Mouse (Mus musculus): ENCODE measurements around the gene Sec24a. TPM values are rescaled to one million over a fixed set of nuclear protein-coding genes. Genes with fewer than 3 reads are reported as not detected.
A peak's percentile ranks its signal among the peaks of the same experiment; 100 is the strongest.
"Not testable (repeated sequence)": the region's sequence is repeated elsewhere in the genome, so short reads cannot be mapped to it uniquely, and the experiment has no call there.

Sec24a gene
- polyA plus RNA-seq, 1 experiment from 2014 or later: 17.1 TPM

GRCm38 (mm10) chr11:51670846-51671245 lies 92.6 kb downstream of the Sec24a start:
- no peaks in the 10 kb centered on the region for H3K4me1 ChIP-seq (ENCODE audit: control insufficient read depth, insufficient read depth, low read length)
- no peak overlapping the region for H3K4me3 ChIP-seq (ENCODE audit: low read depth, low read length)
- H3K9ac ChIP-seq (ENCODE audit: low read depth, low read length): no peak overlapping the region
- no peak overlapping the region for H3K27ac ChIP-seq (replicated peaks; ENCODE audit: low read depth, low read length)
- H3K9me3 ChIP-seq (ENCODE audit: control insufficient read depth, low read length): no peaks in the 10 kb centered on the region
- no peaks in the 10 kb centered on the region for H3K27me3 ChIP-seq (replicated peaks; ENCODE audit: control insufficient read depth, insufficient read depth, low read length)
- no peak for ATAC-seq (ENCODE audit: low read depth)
- WGBS: 94% methylated on average over 7 of the region's 7 CpGs
- DNase-seq (ENCODE audit: low spot score): no peak
- H3K4me2 ChIP-seq (ENCODE audit: low read depth, low read length): no peak overlapping the region
- H3K36me3 ChIP-seq (ENCODE audit: control insufficient read depth, insufficient read depth, low read length): no peaks in the 10 kb centered on the region

- H3K9ac ChIP-seq (ENCODE audit: low read depth, low read length); DNase-seq (ENCODE audit: low spot score); H3K4me3 ChIP-seq (ENCODE audit: low read depth, low read length); ATAC-seq (ENCODE audit: low read depth); H3K9me3 ChIP-seq (ENCODE audit: control insufficient read depth, low read length); H3K27ac ChIP-seq (replicated peaks; ENCODE audit: low read depth, low read length); H3K4me1 ChIP-seq (ENCODE audit: control insufficient read depth, insufficient read depth, low read length); H3K4me2 ChIP-seq (ENCODE audit: low read depth, low read length); H3K36me3 ChIP-seq (ENCODE audit: control insufficient read depth, insufficient read depth, low read length); H3K27me3 ChIP-seq (replicated peaks; ENCODE audit: control insufficient read depth, insufficient read depth, low read length): not testable (repeated sequence)
- 87% methylated on average over 7 of the region's 7 CpGs for WGBS
These were observed 98.7 kb downstream of the Sec24a start for GRCm38 (mm10) chr11:51664747-51665146.

- Histone ChIP-seq H3K27me3 (replicated peaks; ENCODE audit: control insufficient read depth, insufficient read depth, low read length) (no peaks in the 10 kb centered on the region), H3K9ac (ENCODE audit: low read depth, low read length) (no peak overlapping the region), H3K4me1 (ENCODE audit: control insufficient read depth, insufficient read depth, low read length) (peaks cover 11% of the 10 kb centered on the region), H3K27ac (replicated peaks; ENCODE audit: low read depth, low read length) (no peak overlapping the region), H3K4me2 (ENCODE audit: low read depth, low read length) (no peak overlapping the region), H3K9me3 (ENCODE audit: control insufficient read depth, low read length) (no peaks in the 10 kb centered on the region), H3K36me3 (ENCODE audit: control insufficient read depth, insufficient read depth, low read length) (no peaks in the 10 kb centered on the region), H3K4me3 (ENCODE audit: low read depth, low read length) (no peak overlapping the region)
- DNase-seq (ENCODE audit: low spot score) (no peak), ATAC-seq (ENCODE audit: low read depth) (no peak)
- 81% methylated on average over 7 of the region's 7 CpGs for WGBS
These were observed 100.8 kb downstream of the Sec24a start for GRCm38 (mm10) chr11:51662632-51663031.

- DNase-seq (ENCODE audit: low spot score) (no peak), ATAC-seq (ENCODE audit: low read depth) (no peak)
- Histone ChIP-seq H3K27me3 (replicated peaks; ENCODE audit: control insufficient read depth, insufficient read depth, low read length) (no peaks in the 10 kb centered on the region), H3K4me1 (ENCODE audit: control insufficient read depth, insufficient read depth, low read length) (peaks cover 11% of the 10 kb centered on the region), H3K4me2 (ENCODE audit: low read depth, low read length) (no peak overlapping the region), H3K9ac (ENCODE audit: low read depth, low read length) (no peak overlapping the region), H3K36me3 (ENCODE audit: control insufficient read depth, insufficient read depth, low read length) (no peaks in the 10 kb centered on the region), H3K27ac (replicated peaks; ENCODE audit: low read depth, low read length) (no peak overlapping the region), H3K9me3 (ENCODE audit: control insufficient read depth, low read length) (no peaks in the 10 kb centered on the region), H3K4me3 (ENCODE audit: low read depth, low read length) (no peak overlapping the region)
- 76% methylated on average over 16 of the region's 16 CpGs for WGBS
These were observed 101.5 kb downstream of the Sec24a start for GRCm38 (mm10) chr11:51661867-51662365.

- H3K9me3 ChIP-seq (ENCODE audit: control insufficient read depth, low read length): no peaks in the 10 kb centered on the region
- WGBS: 21% methylated on average over 6 of the region's 6 CpGs
- H3K4me3 ChIP-seq (ENCODE audit: low read depth, low read length): no peak overlapping the region
- peak overlapping the region; percentile 42; the same call in 1 of the 2 replicates for H3K9ac ChIP-seq (ENCODE audit: low read depth, low read length)
- no peak overlapping the region for H3K4me2 ChIP-seq (ENCODE audit: low read depth, low read length)
- DNase-seq (ENCODE audit: low spot score) (peak; percentile 83), ATAC-seq (ENCODE audit: low read depth) (peak; percentile 89)
- H3K36me3 ChIP-seq (ENCODE audit: control insufficient read depth, insufficient read depth, low read length): no peaks in the 10 kb centered on the region
- H3K27ac ChIP-seq (replicated peaks; ENCODE audit: low read depth, low read length): no peak overlapping the region; the same call in 1 of the 2 replicates
- no peaks in the 10 kb centered on the region for H3K27me3 ChIP-seq (replicated peaks; ENCODE audit: control insufficient read depth, insufficient read depth, low read length)
- peaks cover 14% of the 10 kb centered on the region for H3K4me1 ChIP-seq (ENCODE audit: control insufficient read depth, insufficient read depth, low read length)
These were observed 104.7 kb downstream of the Sec24a start for GRCm38 (mm10) chr11:51658705-51659104.

GRCm38 (mm10) chr11:51658291-51658690 lies 105.1 kb downstream of the Sec24a start:
- Histone ChIP-seq H3K4me2 (ENCODE audit: low read depth, low read length) (no peak overlapping the region), H3K9me3 (ENCODE audit: control insufficient read depth, low read length) (no peaks in the 10 kb centered on the region), H3K36me3 (ENCODE audit: control insufficient read depth, insufficient read depth, low read length) (no peaks in the 10 kb centered on the region), H3K9ac (ENCODE audit: low read depth, low read length) (peak overlapping the region; percentile 42; the same call in 1 of the 2 replicates), H3K27ac (replicated peaks; ENCODE audit: low read depth, low read length) (no peak overlapping the region; the same call in 1 of the 2 replicates), H3K27me3 (replicated peaks; ENCODE audit: control insufficient read depth, insufficient read depth, low read length) (no peaks in the 10 kb centered on the region), H3K4me3 (ENCODE audit: low read depth, low read length) (no peak overlapping the region), H3K4me1 (ENCODE audit: control insufficient read depth, insufficient read depth, low read length) (peaks cover 14% of the 10 kb centered on the region)
- 0 out of 2 replicates have a peak, but pooled peaks have one; percentile 7 for ATAC-seq (ENCODE audit: low read depth)
- 18% methylated on average over 7 of the region's 7 CpGs for WGBS
- no peak for DNase-seq (ENCODE audit: low spot score)

- no peak overlapping the region for H3K9ac ChIP-seq (ENCODE audit: low read depth, low read length)
- H3K27me3 ChIP-seq (replicated peaks; ENCODE audit: control insufficient read depth, insufficient read depth, low read length): no peaks in the 10 kb centered on the region
- ATAC-seq (ENCODE audit: low read depth) (no peak), DNase-seq (ENCODE audit: low spot score) (peak; percentile 53)
- no peaks in the 10 kb centered on the region for H3K9me3 ChIP-seq (ENCODE audit: control insufficient read depth, low read length)
- H3K4me3 ChIP-seq (ENCODE audit: low read depth, low read length): no peak overlapping the region
- peaks cover 14% of the 10 kb centered on the region for H3K4me1 ChIP-seq (ENCODE audit: control insufficient read depth, insufficient read depth, low read length)
- H3K36me3 ChIP-seq (ENCODE audit: control insufficient read depth, insufficient read depth, low read length): no peaks in the 10 kb centered on the region
- no peak overlapping the region; the same call in 1 of the 2 replicates for H3K27ac ChIP-seq (replicated peaks; ENCODE audit: low read depth, low read length)
- 69% methylated on average over 8 of the region's 10 CpGs for WGBS
- H3K4me2 ChIP-seq (ENCODE audit: low read depth, low read length): no peak overlapping the region
These were observed 106.5 kb downstream of the Sec24a start for GRCm38 (mm10) chr11:51656798-51657521.

GRCm38 (mm10) chr11:51654891-51655290 lies 108.5 kb downstream of the Sec24a start:
- WGBS: 77% methylated on average over 3 of the region's 3 CpGs
- no peak overlapping the region for H3K4me2 ChIP-seq (ENCODE audit: low read depth, low read length)
- ATAC-seq (ENCODE audit: low read depth): no peak

GRCm38 (mm10) chr11:51653736-51654135 lies 109.7 kb downstream of the Sec24a start:
- Histone ChIP-seq H3K4me3 (ENCODE audit: low read depth, low read length) (no peak overlapping the region), H3K9ac (ENCODE audit: low read depth, low read length) (no peak overlapping the region), H3K4me1 (ENCODE audit: control insufficient read depth, insufficient read depth, low read length) (peaks cover 21% of the 10 kb centered on the region), H3K9me3 (ENCODE audit: control insufficient read depth, low read length) (no peaks in the 10 kb centered on the region), H3K27me3 (replicated peaks; ENCODE audit: control insufficient read depth, insufficient read depth, low read length) (no peaks in the 10 kb centered on the region), H3K4me2 (ENCODE audit: low read depth, low read length) (no peak overlapping the region), H3K36me3 (ENCODE audit: control insufficient read depth, insufficient read depth, low read length) (no peaks in the 10 kb centered on the region), H3K27ac (replicated peaks; ENCODE audit: low read depth, low read length) (no peak overlapping the region)
- no peak for ATAC-seq (ENCODE audit: low read depth)
- WGBS: 88% methylated on average over 6 of the region's 6 CpGs
- no peak for DNase-seq (ENCODE audit: low spot score)

More at GRCm38 (mm10) chr11:51654891-51655290, 108.5 kb downstream of the Sec24a start:
- Histone ChIP-seq H3K4me3 (ENCODE audit: low read depth, low read length) (no peak overlapping the region), H3K27ac (replicated peaks; ENCODE audit: low read depth, low read length) (no peak overlapping the region), H3K36me3 (ENCODE audit: control insufficient read depth, insufficient read depth, low read length) (no peaks in the 10 kb centered on the region), H3K27me3 (replicated peaks; ENCODE audit: control insufficient read depth, insufficient read depth, low read length) (no peaks in the 10 kb centered on the region), H3K9ac (ENCODE audit: low read depth, low read length) (no peak overlapping the region), H3K9me3 (ENCODE audit: control insufficient read depth, low read length) (no peaks in the 10 kb centered on the region), H3K4me1 (ENCODE audit: control insufficient read depth, insufficient read depth, low read length) (peaks cover 14% of the 10 kb centered on the region)
- no peak for DNase-seq (ENCODE audit: low spot score)

Data from embryonic facial prominence, embryonic 14.5 days (tissue).